Mouse (Mus musculus) heart, embryonic 14.5 days (tissue): ENCODE measurements at regions not wholly inside any gene's neighbourhood (a gene's known extent, or its start where the extent isn't known, plus 50 kb on each side); places are given as distances from the start of the nearest gene placed in this dataset.

Experiments used
- ATAC-seq: fragments of 200-750 bp; cut with Nextera tagmentation; 2 replicates; pipeline ENCODE4 v1.8.0; 2017; ENCODE audit warnings: low read depth, moderate TSS enrichment; ENCODE audit not compliant: insufficient number of reproducible peaks, insufficient read depth, low FRiP score
- H3K27ac ChIP-seq, 2 experiments: fragments of 200-500 bp in 1 of 2; fragments of 300-500 bp in 1 of 2; sonication (generic) in 1 of 2; replicated peaks in 1 of 2; 2 replicates each; pipeline ENCODE4 v1.5.1; 2012 to 2014; ENCODE audit warnings: low read depth in 2 of 2, low read length in 2 of 2, control low read depth in 1 of 2, mild to moderate bottlenecking in 1 of 2, mixed read lengths in 1 of 2; ENCODE audit not compliant: control insufficient read depth in 1 of 2, insufficient read depth in 1 of 2
- H3K27me3 ChIP-seq: fragments of 300-500 bp; sonication (generic); 2 replicates; pipeline ENCODE4 v1.6.1; 2014; ENCODE audit warnings: mild to moderate bottlenecking, low read length, control low read depth; ENCODE audit not compliant: control insufficient read depth, insufficient read depth
- H3K36me3 ChIP-seq: fragments of 300-500 bp; sonication (generic); 2 replicates; pipeline ENCODE4 v1.6.1; 2014; ENCODE audit warnings: mild to moderate bottlenecking, control low read depth, low read length, mixed read lengths; ENCODE audit not compliant: control insufficient read depth, insufficient read depth
- H3K4me1 ChIP-seq, 2 experiments: fragments of 200-500 bp in 1 of 2; fragments of 300-500 bp in 1 of 2; sonication (generic) in 1 of 2; 2 replicates each; pipeline ENCODE4 v1.6.1; 2012 to 2014; ENCODE audit warnings: low read length in 2 of 2, control low read depth in 1 of 2, mixed read lengths in 1 of 2; ENCODE audit not compliant: control insufficient read depth in 2 of 2, insufficient read depth in 2 of 2
- H3K4me2 ChIP-seq: fragments of 300-500 bp; sonication (generic); 2 replicates; pipeline ENCODE4 v1.6.1; 2014; ENCODE audit warnings: mild to moderate bottlenecking, low read length
- H3K4me3 ChIP-seq, 2 experiments: fragments of 200-500 bp in 1 of 2; fragments of 300-500 bp in 1 of 2; sonication (generic) in 1 of 2; 2 replicates each; pipeline ENCODE4 v1.5.1; 2012 to 2014; ENCODE audit warnings: low read length in 2 of 2, mild to moderate bottlenecking in 2 of 2, control low read depth in 1 of 2, low read depth in 1 of 2, moderate library complexity in 1 of 2; ENCODE audit not compliant: control insufficient read depth in 1 of 2, insufficient read depth in 1 of 2
- H3K9ac ChIP-seq: fragments of 300-500 bp; sonication (generic); 2 replicates; pipeline ENCODE4 v1.6.1; 2014; ENCODE audit warnings: mild to moderate bottlenecking, low read length
- H3K9me3 ChIP-seq: fragments of 300-500 bp; sonication (generic); 2 replicates; pipeline ENCODE4 v1.6.1; 2016; ENCODE audit warnings: low read length, control low read depth; ENCODE audit not compliant: control insufficient read depth
- WGBS: fragments of 180-500 bp; shearing (Covaris S2); extraction: QIAGEN DNeasy Blood & Tissue Kit; methylation state at CpG from one replicate; pipeline ENCODE4 v1.1.7; 2014; 5-methylcytosine and 5-hydroxymethylcytosine counted together

- H3K9ac ChIP-seq = no peak overlapping the region
- 53% methylated on average over 10 of the region's 10 CpGs for WGBS
- H3K36me3 ChIP-seq = no peaks in the 10 kb centered on the region
- no peak overlapping the region for H3K4me2 ChIP-seq
- H3K4me1 ChIP-seq = peaks cover 8 to 9% of the 10 kb centered on the region in 2 experiments
- no peaks in the 10 kb centered on the region for H3K27me3 ChIP-seq
- ATAC-seq = no peak
- no peaks in the 10 kb centered on the region for H3K9me3 ChIP-seq
- no peak overlapping the region for H3K4me3 ChIP-seq
- H3K27ac ChIP-seq = no peak overlapping the region
Measured at GRCm38 (mm10) chr2:117987426-117988215, 124.1 kb upstream of the Thbs1 start.

- Histone ChIP-seq H3K27ac (no peak overlapping the region), H3K4me2 (no peak overlapping the region)
Measured at GRCm38 (mm10) chr2:117988396-117989173, 123.1 kb upstream of the Thbs1 start.

DNA sequence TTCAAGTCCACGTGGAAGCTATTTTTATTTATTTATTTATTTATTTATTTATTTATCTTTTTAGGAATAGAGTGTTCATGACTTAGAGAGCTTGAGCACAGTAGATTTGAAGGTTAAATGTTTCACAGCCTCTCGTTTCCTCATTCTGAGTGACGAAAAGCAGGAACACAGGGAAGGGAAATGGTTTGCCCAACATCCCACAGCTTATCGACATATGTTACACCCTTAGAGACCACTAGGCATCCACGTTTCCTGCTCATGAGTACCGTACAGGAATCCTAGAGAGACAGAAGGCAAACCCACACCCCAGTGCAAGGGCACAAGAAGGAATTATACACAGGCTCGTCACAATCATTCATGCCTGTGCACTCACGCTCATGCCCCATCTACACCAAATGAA is 122.5 kb upstream of the Thbs1 start:
- no peak overlapping the region for H3K4me2 ChIP-seq
- H3K36me3 ChIP-seq = no peaks in the 10 kb centered on the region
- H3K4me3 ChIP-seq = no peak overlapping the region
- no peak for ATAC-seq
- WGBS = 61% methylated on average over 8 of the region's 8 CpGs
- H3K9me3 ChIP-seq = no peaks in the 10 kb centered on the region
- H3K4me1 ChIP-seq = peaks cover 8 to 9% of the 10 kb centered on the region in 2 experiments
- no peak overlapping the region for H3K9ac ChIP-seq
- no peaks in the 10 kb centered on the region for H3K27me3 ChIP-seq
- no peak overlapping the region for H3K27ac ChIP-seq

More at GRCm38 (mm10) chr2:117988396-117989173, 123.1 kb upstream of the Thbs1 start:
- Histone ChIP-seq H3K4me3 (no peak overlapping the region), H3K4me1 (peaks cover 8 to 9% of the 10 kb centered on the region in 2 experiments), H3K9ac (no peak overlapping the region), H3K36me3 (no peaks in the 10 kb centered on the region), H3K27me3 (no peaks in the 10 kb centered on the region), H3K9me3 (no peaks in the 10 kb centered on the region)
- 52% methylated on average over 11 of the region's 11 CpGs for WGBS
- ATAC-seq = no peak

DNA sequence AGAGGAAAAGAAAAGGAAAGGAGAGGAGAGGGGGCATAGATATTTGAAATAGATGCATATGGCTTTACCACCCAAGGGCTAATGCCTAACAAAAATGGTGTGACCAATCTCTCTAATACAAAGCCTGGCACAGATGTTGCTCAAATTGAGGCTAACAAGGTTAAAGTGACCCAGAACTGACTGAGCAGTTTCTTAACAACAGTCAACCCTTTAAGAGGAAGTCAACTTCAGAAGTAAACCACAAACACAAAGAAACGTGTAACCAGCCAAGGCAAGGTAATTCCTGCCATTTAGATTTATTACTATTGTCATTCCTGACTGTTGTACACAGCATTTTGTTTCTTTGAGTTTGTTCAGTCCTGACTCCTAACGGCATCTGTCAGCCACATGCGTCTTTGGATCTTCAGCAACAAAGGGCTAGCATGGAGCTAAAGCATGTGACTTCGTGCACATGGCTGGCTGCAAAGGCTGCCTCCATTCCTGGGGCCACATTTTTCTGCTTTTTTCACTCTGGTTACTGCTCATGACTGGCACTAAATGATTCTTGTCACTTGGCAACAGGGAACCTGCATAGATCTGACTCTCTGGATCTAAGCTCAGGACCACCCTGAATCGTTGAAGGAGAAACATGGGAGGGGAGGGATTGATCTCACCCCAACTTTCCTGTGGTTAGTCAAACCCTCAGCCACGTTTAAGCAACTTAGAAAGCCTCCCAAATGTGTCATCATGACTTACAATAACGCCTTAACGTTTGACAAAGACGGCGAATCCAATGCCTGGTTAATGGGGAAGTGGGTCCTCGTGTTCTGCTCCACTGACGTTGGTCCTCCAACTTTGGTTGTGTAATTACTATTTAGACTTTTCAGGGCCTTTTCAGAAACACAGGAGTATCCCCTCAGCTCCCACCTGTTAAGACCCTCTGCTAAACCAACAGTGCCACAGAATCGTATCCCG is 115.3 kb upstream of the Thbs1 start:
- no peaks in the 10 kb centered on the region for H3K27me3 ChIP-seq
- no peak overlapping the region for H3K9ac ChIP-seq
- no peaks in the 10 kb centered on the region for H3K9me3 ChIP-seq
- H3K36me3 ChIP-seq = no peaks in the 10 kb centered on the region
- H3K4me2 ChIP-seq = no peak overlapping the region
- H3K4me1 ChIP-seq = no peaks in the 10 kb centered on the region
- H3K27ac ChIP-seq = no peak overlapping the region
- WGBS = 80% methylated on average over 14 of the region's 14 CpGs
- no peak overlapping the region for H3K4me3 ChIP-seq
- no peak for ATAC-seq

DNA sequence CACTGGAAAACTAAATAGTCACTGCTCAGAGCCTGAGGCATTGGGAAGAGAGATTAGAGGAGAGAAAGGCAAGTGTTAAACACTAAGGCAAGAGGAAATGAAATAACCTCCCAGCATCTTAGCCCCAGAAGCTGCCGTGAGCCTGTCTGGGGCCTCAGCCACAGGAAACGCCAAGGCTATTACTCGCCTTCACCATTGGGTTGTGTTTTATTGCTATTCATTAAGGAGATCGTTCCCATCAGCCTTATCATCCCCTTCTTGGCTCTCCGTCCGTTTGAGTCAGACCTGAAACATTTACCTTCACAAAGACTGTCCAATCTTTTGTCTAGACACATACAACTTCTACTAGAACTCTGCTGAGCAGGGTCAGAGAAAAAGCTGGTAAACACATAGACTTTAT is 112.0 kb upstream of the Thbs1 start:
- Histone ChIP-seq H3K9ac (no peak overlapping the region), H3K27me3 (no peaks in the 10 kb centered on the region), H3K4me3 (no peak overlapping the region), H3K36me3 (no peaks in the 10 kb centered on the region), H3K4me1 (no peaks in the 10 kb centered on the region), H3K9me3 (no peaks in the 10 kb centered on the region), H3K4me2 (no peak overlapping the region), H3K27ac (no peak overlapping the region)
- no peak for ATAC-seq
- WGBS = 49% methylated on average over 6 of the region's 6 CpGs

- 82% methylated on average over 5 of the region's 5 CpGs for WGBS
- Histone ChIP-seq H3K4me1 (peaks cover 4% of the 10 kb centered on the region in 2 experiments; a peak in 3 of 4 replicates), H3K9me3 (no peaks in the 10 kb centered on the region), H3K36me3 (no peaks in the 10 kb centered on the region), H3K4me3 (no peak overlapping the region), H3K27ac (no peak overlapping the region), H3K27me3 (no peaks in the 10 kb centered on the region), H3K9ac (no peak overlapping the region), H3K4me2 (no peak overlapping the region)
- ATAC-seq = no peak
Measured at GRCm38 (mm10) chr2:118004191-118004590, 107.5 kb upstream of the Thbs1 start.
